Mouse (Mus musculus) neural tube, embryonic 14.5 days (tissue): ENCODE measurements at regions not wholly inside any gene's neighbourhood (a gene's known extent, or its start where the extent isn't known, plus 50 kb on each side); places are given as distances from the start of the nearest gene placed in this dataset.

Experiments used
- ATAC-seq: fragments of 200-750 bp; cut with Nextera tagmentation; 2 replicates; pipeline ENCODE4 v1.8.0; 2017; ENCODE audit warnings: low read depth, mild to moderate bottlenecking, moderate TSS enrichment, moderate library complexity
- H3K27ac ChIP-seq: fragments of 300-500 bp; sonication (generic); 2 replicates; pipeline ENCODE4 v1.5.1; 2014; ENCODE audit warnings: low read depth, mild to moderate bottlenecking, control low read depth, low read length, moderate library complexity, mixed read lengths
- H3K27me3 ChIP-seq: fragments of 300-500 bp; sonication (generic); 2 replicates; pipeline ENCODE4 v1.6.1; 2014; ENCODE audit warnings: low read length; ENCODE audit not compliant: control insufficient read depth, insufficient read depth
- H3K36me3 ChIP-seq: fragments of 300-500 bp; sonication (generic); 2 replicates; pipeline ENCODE4 v1.6.1; 2014; ENCODE audit warnings: low read length, mixed read lengths; ENCODE audit not compliant: control insufficient read depth, insufficient read depth
- H3K4me1 ChIP-seq: fragments of 300-500 bp; sonication (generic); 2 replicates; pipeline ENCODE4 v1.6.1; 2014; ENCODE audit warnings: low read length; ENCODE audit not compliant: control insufficient read depth, insufficient read depth
- H3K4me2 ChIP-seq: fragments of 300-500 bp; sonication (generic); 2 replicates; pipeline ENCODE4 v1.6.1; 2014; ENCODE audit warnings: mild to moderate bottlenecking, low read depth, low read length, control low read depth
- H3K4me3 ChIP-seq: fragments of 300-500 bp; sonication (generic); 2 replicates; pipeline ENCODE4 v1.5.1; 2014; ENCODE audit warnings: low read depth, low read length, control low read depth, mixed read lengths
- H3K9ac ChIP-seq: fragments of 300-500 bp; sonication (generic); replicated peaks from 2 replicates; pipeline ENCODE4 v1.6.1; 2014; ENCODE audit warnings: low read depth, mild to moderate bottlenecking, control low read depth, low read length, mixed read lengths
- H3K9me3 ChIP-seq: fragments of 300-500 bp; sonication (generic); 2 replicates; pipeline ENCODE4 v1.6.1; 2016; ENCODE audit warnings: low read length; ENCODE audit not compliant: control insufficient read depth
- WGBS: fragments of 180-500 bp; shearing (Covaris S2); extraction: QIAGEN DNeasy Blood & Tissue Kit; methylation state at CpG from one replicate; pipeline ENCODE4 v1.1.7; 2014; 5-methylcytosine and 5-hydroxymethylcytosine counted together

DNA sequence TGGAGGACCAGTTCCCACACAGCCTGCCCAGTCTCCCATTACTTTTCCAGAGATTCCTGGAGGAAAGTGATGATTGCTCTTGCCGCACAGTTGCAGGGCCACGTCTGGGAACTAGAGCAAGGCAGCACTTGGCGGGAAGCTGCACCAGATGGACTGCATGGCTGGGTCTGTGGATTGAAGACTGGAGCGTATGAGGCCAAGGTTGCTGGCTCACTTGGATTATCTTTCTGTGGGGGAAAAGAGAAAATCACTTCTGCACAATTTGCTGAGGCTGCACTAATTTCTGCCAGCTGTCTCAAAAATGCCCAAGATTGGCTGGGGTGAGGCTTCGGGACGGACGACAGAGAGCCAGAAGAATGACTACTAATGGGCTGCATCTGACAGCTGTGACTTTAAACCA is 193.2 kb downstream of the Actr3 start:
- H3K27me3 ChIP-seq: no peaks in the 10 kb centered on the region
- H3K36me3 ChIP-seq: no peaks in the 10 kb centered on the region
- H3K4me3 ChIP-seq: no peak overlapping the region
- no peak overlapping the region for H3K9ac ChIP-seq
- no peaks in the 10 kb centered on the region for H3K4me1 ChIP-seq
- no peak overlapping the region for H3K4me2 ChIP-seq
- no peak overlapping the region for H3K27ac ChIP-seq
- WGBS: 93% methylated on average over 7 of the region's 7 CpGs
- H3K9me3 ChIP-seq: no peaks in the 10 kb centered on the region
- ATAC-seq: no peak

DNA sequence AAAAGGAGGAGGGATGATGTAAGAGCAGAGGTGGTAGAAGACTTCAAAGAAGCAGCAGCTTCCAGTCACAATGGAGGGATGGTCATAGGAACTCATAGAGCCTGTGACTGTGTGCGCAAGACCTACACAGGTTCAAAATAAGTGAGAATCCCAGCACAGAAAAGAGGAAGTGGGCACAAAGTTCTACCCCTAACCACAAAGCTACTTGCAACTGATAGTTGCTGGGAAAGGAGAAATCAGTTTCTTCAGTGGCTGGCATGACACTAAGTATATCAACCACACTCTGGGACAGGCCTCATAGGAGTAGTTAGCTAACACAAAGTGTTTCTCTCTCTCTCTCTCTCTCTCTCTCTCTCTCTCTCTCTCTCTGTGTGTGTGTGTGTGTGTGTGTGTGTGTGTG is 193.8 kb downstream of the Actr3 start:
- Histone ChIP-seq H3K9me3 (no peaks in the 10 kb centered on the region), H3K36me3 (no peaks in the 10 kb centered on the region), H3K27me3 (no peaks in the 10 kb centered on the region), H3K4me1 (no peaks in the 10 kb centered on the region), H3K4me3 (no peak overlapping the region), H3K27ac (no peak overlapping the region), H3K9ac (no peak overlapping the region), H3K4me2 (no peak overlapping the region)
- WGBS: 94% methylated on average over 1 of the region's 1 CpGs
- ATAC-seq: no peak

DNA sequence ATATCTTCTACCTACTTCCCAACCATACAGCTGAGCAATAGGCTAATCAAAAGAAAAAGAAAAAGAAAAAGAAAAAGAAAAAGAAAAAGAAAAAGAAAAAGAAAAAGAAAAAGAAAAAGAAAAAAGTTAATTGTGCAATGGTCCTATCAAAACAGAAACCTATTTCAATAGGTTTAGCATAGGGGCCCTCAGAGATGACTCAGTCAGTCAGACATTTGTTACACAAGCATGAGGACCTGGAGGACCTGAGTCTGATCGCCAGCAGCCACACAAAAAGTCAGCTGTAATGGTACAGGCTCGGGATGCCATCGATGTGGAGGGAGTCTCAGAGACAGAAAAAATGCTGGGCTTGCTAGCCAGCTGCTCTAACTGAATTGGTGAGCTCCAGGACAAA is 197.9 kb downstream of the Actr3 start:
- no peaks in the 10 kb centered on the region for H3K36me3 ChIP-seq
- WGBS: 83% methylated on average over 3 of the region's 3 CpGs
- H3K4me1 ChIP-seq: no peaks in the 10 kb centered on the region
- H3K27me3 ChIP-seq: no peaks in the 10 kb centered on the region
- H3K27ac ChIP-seq: no peak overlapping the region
- H3K4me2 ChIP-seq: no peak overlapping the region
- no peak for ATAC-seq
- no peaks in the 10 kb centered on the region for H3K9me3 ChIP-seq
- no peak overlapping the region for H3K4me3 ChIP-seq
- H3K9ac ChIP-seq: no peak overlapping the region

DNA sequence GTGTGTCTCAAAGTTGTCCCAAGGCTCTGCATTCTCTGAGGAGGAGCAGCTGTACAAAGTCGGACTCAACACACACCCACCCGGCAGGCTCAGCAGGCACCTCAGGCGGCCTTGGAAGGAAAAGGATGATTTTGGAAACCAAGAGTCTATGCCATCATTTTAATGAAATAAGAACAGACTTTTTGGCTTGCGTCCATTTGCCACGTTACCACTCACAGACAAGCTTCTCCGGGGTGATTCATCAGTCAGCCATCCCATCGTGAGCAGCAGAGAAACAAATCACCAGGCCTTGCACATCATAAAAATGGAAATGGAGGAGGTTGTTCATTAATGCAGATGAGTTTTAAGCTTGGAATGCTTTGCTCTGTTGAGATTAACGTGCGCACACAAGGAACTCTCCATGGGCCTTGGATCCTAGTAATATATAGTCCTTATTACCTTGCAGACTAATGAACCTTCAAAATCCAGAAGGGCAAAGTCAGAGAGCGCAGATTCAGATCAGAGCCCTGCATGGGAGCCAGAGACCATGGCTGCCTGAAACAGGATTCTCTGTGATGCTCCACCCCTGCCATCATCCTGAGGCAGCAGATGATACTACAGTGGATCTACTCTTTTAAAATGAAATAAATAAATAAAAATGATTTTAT is 198.5 kb downstream of the Actr3 start:
- Histone ChIP-seq H3K4me2 (no peak overlapping the region), H3K36me3 (no peaks in the 10 kb centered on the region), H3K4me3 (no peak overlapping the region), H3K9me3 (no peaks in the 10 kb centered on the region), H3K27me3 (no peaks in the 10 kb centered on the region), H3K9ac (no peak overlapping the region), H3K4me1 (no peaks in the 10 kb centered on the region), H3K27ac (no peak overlapping the region)
- 68% methylated on average over 10 of the region's 10 CpGs for WGBS
- ATAC-seq: peak; percentile 69

DNA sequence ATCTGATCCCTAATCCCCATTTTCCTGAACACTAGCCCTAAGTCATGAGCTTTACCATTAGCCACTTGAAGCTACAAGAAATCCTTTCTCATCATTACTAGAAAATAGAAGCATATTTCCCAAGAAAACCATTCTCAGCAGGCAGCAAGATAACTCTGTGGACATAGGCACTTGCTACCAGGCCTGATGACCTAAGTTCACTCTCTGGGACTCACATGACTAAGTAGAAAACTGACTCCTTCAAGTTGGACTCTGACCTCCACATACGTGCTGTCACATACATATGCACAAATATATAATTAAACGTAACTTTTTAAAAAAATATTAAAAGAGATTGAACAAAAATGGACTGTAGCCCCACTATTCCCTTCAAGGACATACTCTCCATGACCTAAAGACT is 200.8 kb downstream of the Actr3 start:
- no peak overlapping the region for H3K4me2 ChIP-seq
- no peaks in the 10 kb centered on the region for H3K27me3 ChIP-seq
- no peaks in the 10 kb centered on the region for H3K4me1 ChIP-seq
- WGBS: 85% methylated on average over 2 of the region's 2 CpGs
- no peaks in the 10 kb centered on the region for H3K9me3 ChIP-seq
- H3K4me3 ChIP-seq: no peak overlapping the region
- ATAC-seq: no peak
- no peak overlapping the region for H3K27ac ChIP-seq
- no peak overlapping the region for H3K9ac ChIP-seq
- no peaks in the 10 kb centered on the region for H3K36me3 ChIP-seq

DNA sequence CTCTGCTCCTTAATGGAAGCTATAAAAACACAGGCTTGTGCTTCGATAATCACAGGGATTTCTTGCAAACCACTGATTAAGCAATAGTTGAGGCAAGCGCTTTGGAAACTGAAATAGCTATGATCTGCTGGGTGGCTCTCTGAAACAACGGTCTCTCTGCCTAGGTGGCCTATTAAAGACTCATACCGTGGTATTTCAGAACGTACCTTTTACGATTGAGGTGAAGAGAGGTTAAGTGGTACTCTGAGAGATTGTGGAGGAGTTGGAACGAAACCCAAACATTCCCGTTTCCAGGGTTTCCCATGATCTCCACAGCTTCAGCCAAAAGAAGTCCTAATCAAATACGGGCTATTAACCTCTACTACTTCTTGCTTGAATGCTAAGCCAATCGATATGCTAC is 212.2 kb downstream of the Actr3 start:
- ATAC-seq: no peak
- H3K27me3 ChIP-seq: no peaks in the 10 kb centered on the region
- H3K4me3 ChIP-seq: no peak overlapping the region
- H3K36me3 ChIP-seq: no peaks in the 10 kb centered on the region
- H3K9ac ChIP-seq: no peak overlapping the region
- WGBS: 85% methylated on average over 10 of the region's 10 CpGs
- no peaks in the 10 kb centered on the region for H3K9me3 ChIP-seq
- H3K4me1 ChIP-seq: no peaks in the 10 kb centered on the region
- no peak overlapping the region for H3K27ac ChIP-seq
- H3K4me2 ChIP-seq: no peak overlapping the region

DNA sequence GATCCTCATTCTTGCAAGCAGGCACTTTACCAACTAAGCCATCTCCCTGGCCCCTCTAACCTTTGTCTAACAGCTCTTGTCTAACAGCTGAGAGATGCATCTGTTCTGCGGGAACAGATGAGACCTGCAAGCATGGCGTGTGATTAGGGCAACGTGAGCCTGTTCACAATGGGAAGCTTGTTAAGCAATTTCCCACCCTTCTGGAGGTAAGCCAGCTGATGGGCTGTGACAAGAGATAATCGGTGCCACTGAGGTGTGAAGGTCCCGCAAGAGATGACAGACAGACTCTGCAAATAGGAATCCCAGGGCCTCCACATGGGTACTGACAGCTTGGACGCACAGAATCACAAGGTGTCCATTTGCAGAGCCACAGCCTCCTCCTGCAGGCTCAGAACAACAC is 219.3 kb downstream of the Actr3 start:
- Histone ChIP-seq H3K36me3 (no peaks in the 10 kb centered on the region), H3K4me2 (no peak overlapping the region), H3K9me3 (no peaks in the 10 kb centered on the region), H3K4me1 (no peaks in the 10 kb centered on the region), H3K27ac (no peak overlapping the region), H3K4me3 (no peak overlapping the region), H3K27me3 (no peaks in the 10 kb centered on the region), H3K9ac (no peak overlapping the region)
- 73% methylated on average over 6 of the region's 6 CpGs for WGBS
- ATAC-seq: peak; percentile 44; the same call in 1 of the 2 replicates

DNA sequence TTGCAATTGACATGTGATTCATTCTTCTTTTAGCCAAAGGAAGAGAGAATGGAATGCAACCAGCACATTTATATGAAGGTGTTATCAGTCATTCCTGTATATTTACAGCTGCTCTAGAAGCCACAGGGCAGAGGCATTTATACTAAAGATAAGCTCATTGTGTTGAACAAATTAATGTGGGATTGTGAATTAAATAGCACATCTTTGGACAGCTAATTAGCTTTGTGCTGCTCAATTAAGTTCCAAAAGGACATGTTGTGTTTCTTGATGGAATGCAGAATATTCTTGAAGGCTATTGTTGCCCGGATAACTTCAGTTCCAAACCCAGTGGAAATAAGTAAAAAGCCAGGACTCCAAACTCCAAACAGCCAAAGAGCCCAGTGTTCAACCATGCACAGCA is 248.4 kb downstream of the Actr3 start:
- Histone ChIP-seq H3K4me1 (no peaks in the 10 kb centered on the region), H3K27me3 (no peaks in the 10 kb centered on the region), H3K27ac (no peak overlapping the region), H3K4me3 (no peak overlapping the region), H3K36me3 (no peaks in the 10 kb centered on the region), H3K9me3 (no peaks in the 10 kb centered on the region), H3K9ac (no peak overlapping the region), H3K4me2 (no peak overlapping the region)
- 86% methylated on average over 1 of the region's 1 CpGs for WGBS
- ATAC-seq: no peak

DNA sequence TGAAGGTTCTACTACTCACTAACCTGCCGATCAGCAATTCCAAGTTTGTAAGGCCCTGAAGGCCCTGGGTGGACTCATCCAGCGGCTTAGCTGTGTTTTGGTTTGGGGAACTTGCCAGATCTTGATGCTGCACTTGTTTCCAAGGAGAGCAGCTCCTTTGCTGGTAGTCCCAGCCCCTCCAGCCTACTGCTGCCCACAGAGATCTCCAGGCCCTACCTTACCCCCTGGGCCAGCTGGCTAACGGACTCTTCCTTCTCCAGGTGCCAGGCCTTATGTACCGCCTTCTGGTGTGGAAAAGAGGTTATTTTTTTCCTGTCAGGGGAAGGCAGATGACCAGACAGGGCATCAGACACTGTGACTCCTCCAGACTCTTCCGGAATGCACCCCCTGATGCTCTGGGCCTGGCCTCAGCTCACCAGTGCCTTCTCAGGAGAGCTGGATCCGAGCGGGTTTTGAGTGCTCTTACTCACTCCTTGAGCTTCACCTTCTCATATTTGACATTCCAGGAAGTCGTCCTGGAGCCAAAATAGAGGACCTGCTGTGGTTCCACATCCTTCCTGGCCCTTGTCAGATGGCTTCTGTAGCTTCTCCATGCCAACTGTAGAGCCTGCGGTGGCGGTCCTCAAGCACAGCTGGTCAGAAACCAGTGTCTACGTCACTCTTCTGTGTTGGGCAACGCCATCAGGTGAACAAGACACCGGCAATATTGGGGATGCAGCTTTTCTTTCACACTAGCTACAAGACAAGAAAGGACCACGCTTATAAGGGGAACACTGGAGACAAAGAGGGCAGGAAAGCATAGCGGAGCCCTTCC is 259.2 kb downstream of the Actr3 start:
- no peak for ATAC-seq
- H3K4me3 ChIP-seq: no peak overlapping the region
- no peak overlapping the region for H3K9ac ChIP-seq
- no peaks in the 10 kb centered on the region for H3K4me1 ChIP-seq
- no peaks in the 10 kb centered on the region for H3K36me3 ChIP-seq
- H3K27ac ChIP-seq: no peak overlapping the region
- no peak overlapping the region for H3K4me2 ChIP-seq
- 94% methylated on average over 15 of the region's 15 CpGs for WGBS
- no peaks in the 10 kb centered on the region for H3K27me3 ChIP-seq
- no peaks in the 10 kb centered on the region for H3K9me3 ChIP-seq
